Mouse (Mus musculus): ENCODE measurements around the gene Wdfy4. TPM values are rescaled to one million over a fixed set of nuclear protein-coding genes. Genes with fewer than 3 reads are reported as not detected.

The Wdfy4 gene
- polyA plus RNA-seq, 1 experiment from 2014 or later, result 0.24 TPM

GRCm38 (mm10) chr14:32923871-32924270 lies 261.4 kb downstream of the Wdfy4 start:
- Histone ChIP-seq H3K9me3 (ENCODE audit: control insufficient read depth, low read length) (no peaks in the 10 kb centered on the region), H3K4me2 (ENCODE audit: low read length) (no peak overlapping the region), H3K9ac (replicated peaks; ENCODE audit: low read length) (no peak overlapping the region), H3K4me1 (ENCODE audit: control insufficient read depth, insufficient read depth, low read length) (no peaks in the 10 kb centered on the region), H3K4me3 (replicated peaks; ENCODE audit: low read depth, low read length) (no peak overlapping the region), H3K36me3 (ENCODE audit: control insufficient read depth, insufficient read depth, low read length) (no peaks in the 10 kb centered on the region), H3K27ac (replicated peaks; ENCODE audit: low read depth, low read length) (no peak overlapping the region), H3K27me3 (ENCODE audit: control insufficient read depth, insufficient read depth, low read length) (no peaks in the 10 kb centered on the region)
- DNase-seq, result no peak
- 87% methylated on average over 9 of the region's 9 CpGs for WGBS
- ATAC-seq (ENCODE audit: low FRiP score, low TSS enrichment), result no peak

DNA sequence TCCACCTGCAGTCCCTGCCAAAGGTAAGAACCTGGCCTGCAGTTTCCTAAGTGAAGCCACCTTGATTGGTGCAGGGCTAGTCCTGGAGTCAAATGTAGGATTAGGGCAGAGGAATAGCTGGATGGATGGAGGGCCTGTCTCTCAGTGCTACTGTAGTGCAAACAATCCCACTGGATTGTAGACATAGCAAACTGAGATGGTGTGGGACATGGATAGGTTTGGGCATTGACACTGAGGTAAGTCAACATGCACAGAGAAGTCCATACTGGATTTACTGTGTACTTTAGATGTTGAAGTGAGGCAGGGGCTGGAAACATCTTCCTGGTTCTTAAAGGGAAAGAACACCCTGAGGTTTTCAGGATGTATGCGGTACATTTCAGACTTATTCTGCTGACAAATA lies 267.4 kb downstream of the Wdfy4 start:
- DNase-seq, result no peak
- ATAC-seq (ENCODE audit: low FRiP score, low TSS enrichment), result no peak
- H3K4me3 ChIP-seq (replicated peaks; ENCODE audit: low read depth, low read length), result no peak overlapping the region
- H3K4me2 ChIP-seq (ENCODE audit: low read length), result no peak overlapping the region
- H3K9ac ChIP-seq (replicated peaks; ENCODE audit: low read length), result no peak overlapping the region
- no peaks in the 10 kb centered on the region for H3K4me1 ChIP-seq (ENCODE audit: control insufficient read depth, insufficient read depth, low read length)
- H3K27me3 ChIP-seq (ENCODE audit: control insufficient read depth, insufficient read depth, low read length), result no peaks in the 10 kb centered on the region
- H3K27ac ChIP-seq (replicated peaks; ENCODE audit: low read depth, low read length), result no peak overlapping the region
- H3K36me3 ChIP-seq (ENCODE audit: control insufficient read depth, insufficient read depth, low read length), result no peaks in the 10 kb centered on the region
- WGBS, result 95% methylated on average over 1 of the region's 1 CpGs
- no peaks in the 10 kb centered on the region for H3K9me3 ChIP-seq (ENCODE audit: control insufficient read depth, low read length)

DNA sequence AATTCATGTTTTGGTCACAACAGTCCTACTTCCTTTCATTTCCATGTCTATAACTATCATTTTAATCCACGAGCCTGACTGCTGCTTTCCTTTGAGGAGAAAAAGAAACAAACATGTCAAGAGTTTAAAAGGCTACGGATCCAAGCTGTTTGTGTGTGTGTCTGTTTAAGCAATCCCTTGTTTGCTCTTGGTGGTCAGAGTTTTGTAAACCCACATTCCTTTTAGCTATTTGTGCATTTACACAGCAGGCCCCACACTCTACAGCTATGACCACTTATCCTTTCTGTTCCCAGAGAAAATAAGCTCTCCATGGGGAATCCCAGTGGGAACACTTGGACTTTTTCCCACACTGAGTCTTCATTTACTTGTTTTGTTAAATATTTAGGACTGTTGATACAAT lies 269.9 kb downstream of the Wdfy4 start:
- no peak for DNase-seq
- H3K4me3 ChIP-seq (replicated peaks; ENCODE audit: low read depth, low read length), result no peak overlapping the region

GRCm38 (mm10) chr14:32911187-32911586 lies 274.1 kb downstream of the Wdfy4 start:
- Histone ChIP-seq H3K36me3 (ENCODE audit: control insufficient read depth, insufficient read depth, low read length) (no peaks in the 10 kb centered on the region), H3K4me1 (ENCODE audit: control insufficient read depth, insufficient read depth, low read length) (no peaks in the 10 kb centered on the region), H3K9me3 (ENCODE audit: control insufficient read depth, low read length) (no peaks in the 10 kb centered on the region), H3K27ac (replicated peaks; ENCODE audit: low read depth, low read length) (no peak overlapping the region), H3K27me3 (ENCODE audit: control insufficient read depth, insufficient read depth, low read length) (no peaks in the 10 kb centered on the region), H3K4me3 (replicated peaks; ENCODE audit: low read depth, low read length) (no peak overlapping the region), H3K4me2 (ENCODE audit: low read length) (no peak overlapping the region), H3K9ac (replicated peaks; ENCODE audit: low read length) (no peak overlapping the region)
- WGBS, result 91% methylated on average over 4 of the region's 4 CpGs
- DNase-seq, result no peak
- ATAC-seq (ENCODE audit: low FRiP score, low TSS enrichment), result no peak

More for the DNA sequence above, 269.9 kb downstream of the Wdfy4 start:
- no peaks in the 10 kb centered on the region for H3K36me3 ChIP-seq (ENCODE audit: control insufficient read depth, insufficient read depth, low read length)
- H3K27me3 ChIP-seq (ENCODE audit: control insufficient read depth, insufficient read depth, low read length), result no peaks in the 10 kb centered on the region
- no peak for ATAC-seq (ENCODE audit: low FRiP score, low TSS enrichment)
- H3K9ac ChIP-seq (replicated peaks; ENCODE audit: low read length), result no peak overlapping the region
- H3K4me1 ChIP-seq (ENCODE audit: control insufficient read depth, insufficient read depth, low read length), result no peaks in the 10 kb centered on the region
- WGBS, result 53% methylated on average over 2 of the region's 2 CpGs
- no peak overlapping the region for H3K27ac ChIP-seq (replicated peaks; ENCODE audit: low read depth, low read length)
- no peak overlapping the region for H3K4me2 ChIP-seq (ENCODE audit: low read length)
- H3K9me3 ChIP-seq (ENCODE audit: control insufficient read depth, low read length), result no peaks in the 10 kb centered on the region

Other genes with a start within 250 kb of the Wdfy4 start
- 0.45 and 0.51 TPM in 2 replicates for gene Lrrc18, start 194.1 kb downstream of the Wdfy4 start, polyA plus RNA-seq (2014; fragmentation: Nextera tagmentation; extraction: Ambion mirVana)
- 1.3 and 1.4 TPM in 2 replicates for gene Arhgap22, start 28.5 kb upstream of the Wdfy4 start, polyA plus RNA-seq (2014; fragmentation: Nextera tagmentation; extraction: Ambion mirVana)